9 mouse cellular contexts compared by ENCODE assay signal in the genomic region with DNA sequence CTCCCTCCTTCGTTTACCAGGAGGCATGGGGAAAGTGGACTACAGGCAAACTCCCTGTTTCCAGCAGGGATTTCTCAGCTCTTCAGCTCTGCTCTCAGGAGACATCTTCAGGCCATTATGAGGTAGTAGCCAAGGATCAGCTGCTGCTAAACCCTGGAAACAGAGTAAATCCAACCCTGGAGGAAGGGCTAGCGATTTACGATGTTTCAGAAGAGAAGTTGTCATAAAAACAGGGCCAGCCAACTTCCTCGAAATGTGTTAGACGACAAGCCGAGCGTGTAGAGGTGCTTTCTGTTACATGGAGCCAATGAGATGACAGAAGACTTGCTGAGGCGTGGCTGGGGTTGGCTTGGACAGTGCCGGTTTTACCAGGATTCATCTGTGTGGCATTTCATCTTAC. TPM values are rescaled to one million over a fixed set of nuclear protein-coding genes. Genes with fewer than 3 reads are reported as not detected.
DNase-seq lines count a peak whose midpoint lies in the region; ATAC-seq and TF ChIP-seq lines count a peak whose summit lies in the region.
"Had no signal": no experiment of that assay in that cellular context is flagged by ENCODE, and none has a peak within 500 bp of the region (broad histone marks: within the 10 kb centered on the region; RNA-seq: fewer than 3 reads in every experiment).

No protein-coding gene starts in this region.

- dilution Hi-C loops in CH12.LX (cut with MboI; ENCODE audit: extremely low pct_ligation_motif_present, extremely low pct_unique_long_range_greater_than_20kb, low sequenced_read_pairs) = no loop called here

- H3K27ac ChIP-seq in heart, embryonic 11.5 days (ENCODE audit: low read depth, low read length) = no peak overlapping the region
- H3K27ac ChIP-seq in CH12.LX (ENCODE audit: insufficient read depth, low read depth) = no peak overlapping the region
- no peak overlapping the region for H3K27ac ChIP-seq in intestine, embryonic 15.5 days

- TF ChIP-seq POLR2A in CH12.LX (IDR thresholded peaks at IDR 0.05; ENCODE audit: low read depth, low read length) = peak; percentile 46

- TF ChIP-seq EP300 in CH12.LX (IDR thresholded peaks at IDR 0.05; ENCODE audit: low read length) = no peak

- in situ Hi-C loops in CH12.LX (cut with MboI; ENCODE audit: low pct_ligation_motif_present, low pct_unique_long_range_greater_than_20kb, low sequenced_read_pairs) = no loop called here

- H3K4me3 ChIP-seq in heart, embryonic 11.5 days (ENCODE audit: low read depth, low read length) = no peak overlapping the region
- H3K4me3 ChIP-seq in CH12.LX (replicated peaks in 1 of 3; ENCODE audit: low read depth in 2 of 3, low read length in 2 of 3, poor library complexity in 1 of 3) = peak overlapping the region in 1 of 3 experiments; percentile 27
- no peak overlapping the region for H3K4me3 ChIP-seq in intestine, embryonic 15.5 days (replicated peaks)

- ATAC-seq in heart, embryonic 11.5 days (replicated peaks; ENCODE audit: insufficient number of reproducible peaks, low FRiP score, low TSS enrichment) = no peak
- ATAC-seq in intestine, embryonic 15.5 days = peak; percentile 55; the same call in 1 of the 2 replicates

- TF ChIP-seq RAD21 in CH12.LX (IDR thresholded peaks at IDR 0.05; ENCODE audit: low read depth, low read length) = peak; percentile 42

- no peaks in the 10 kb centered on the region for H3K9me3 ChIP-seq in heart, embryonic 11.5 days (replicated peaks; ENCODE audit: control insufficient read depth, low read length)
- no peaks in the 10 kb centered on the region for H3K9me3 ChIP-seq in CH12.LX (replicated peaks; ENCODE audit: low read length)
- H3K9me3 ChIP-seq in intestine, embryonic 15.5 days = no peaks in the 10 kb centered on the region

- no peak overlapping the region for H3K4me2 ChIP-seq in heart, embryonic 11.5 days
- peak overlapping the region; percentile 66 for H3K4me2 ChIP-seq in CH12.LX (ENCODE audit: insufficient read depth, low read depth, poor library complexity, severe bottlenecking)
- peak overlapping the region; percentile 19 for H3K4me2 ChIP-seq in intestine, embryonic 15.5 days (replicated peaks)

- DNase-seq in heart, adult 11 months = peak; percentile 94
- peak; percentile 79 for DNase-seq in CH12.LX (ENCODE audit: extremely low read depth)
- DNase-seq in lung, postnatal 14 days = peak; percentile 26
- DNase-seq in layer of hippocampus, adult 9-10 months (ENCODE audit: low spot score) = no peak
- no peak for DNase-seq in ovary, postnatal 10 days (ENCODE audit: low spot score)
- DNase-seq in testis, postnatal 14 days (ENCODE audit: low spot score) = no peak
- DNase-seq: thymus, adult 18-20 months had no signal

- H3K36me3 ChIP-seq in heart, embryonic 11.5 days (ENCODE audit: control insufficient read depth, insufficient read depth, low read length) = no peaks in the 10 kb centered on the region
- H3K36me3 ChIP-seq in CH12.LX (replicated peaks in 1 of 2; ENCODE audit: control insufficient read depth in 1 of 2, insufficient read depth in 1 of 2, low read length in 1 of 2) = no peaks in the 10 kb centered on the region
- H3K36me3 ChIP-seq in intestine, embryonic 15.5 days = no peaks in the 10 kb centered on the region

- peaks cover 5% of the 10 kb centered on the region; the same call in 1 of the 2 replicates for H3K27me3 ChIP-seq in heart, embryonic 11.5 days (ENCODE audit: control insufficient read depth, insufficient read depth, low read length)
- no peaks in the 10 kb centered on the region for H3K27me3 ChIP-seq in CH12.LX (replicated peaks)
- no peaks in the 10 kb centered on the region; the same call in 1 of the 2 replicates for H3K27me3 ChIP-seq in intestine, embryonic 15.5 days (replicated peaks)

- no peaks in the 10 kb centered on the region for H3K79me2 ChIP-seq in CH12.LX (replicated peaks; ENCODE audit: control insufficient read depth, extremely low read depth, insufficient read depth, poor library complexity, severe bottlenecking)

- 41% methylated on average over 9 of the region's 9 CpGs for WGBS in heart, embryonic 11.5 days (ENCODE audit: insufficient replicate concordance)
- 34% methylated on average over 9 of the region's 9 CpGs for WGBS in intestine, embryonic 15.5 days

- H3K9ac ChIP-seq in heart, embryonic 11.5 days (ENCODE audit: low read depth, low read length) = no peak overlapping the region
- H3K9ac ChIP-seq in CH12.LX (ENCODE audit: insufficient read depth, low read depth) = peak overlapping the region; percentile 8; the same call in 1 of the 2 replicates
- no peak overlapping the region for H3K9ac ChIP-seq in intestine, embryonic 15.5 days

- peak in 1 of 2 experiments; percentile 45; a peak in 2 of 4 replicates for TF ChIP-seq CTCF in CH12.LX (conservative IDR thresholded peaks at IDR 0.05 in 1 of 2, IDR thresholded peaks at IDR 0.05 in 1 of 2; ENCODE audit: low read depth in 2 of 2, low read length in 2 of 2)

- peaks cover 7% of the 10 kb centered on the region for H3K4me1 ChIP-seq in heart, embryonic 11.5 days (ENCODE audit: control insufficient read depth, insufficient read depth, low read length)
- peaks cover 15 to 32% of the 10 kb centered on the region in 2 experiments for H3K4me1 ChIP-seq in CH12.LX (ENCODE audit: control insufficient read depth in 1 of 2, insufficient read depth in 2 of 2)
- no peaks in the 10 kb centered on the region for H3K4me1 ChIP-seq in intestine, embryonic 15.5 days (replicated peaks)

TF ChIP-seq in CH12.LX, 34 proteins besides CTCF, POLR2A, EP300 and RAD21:
- peak; percentile 42; the same call in 1 of the 2 replicates for TF ChIP-seq MYC (IDR thresholded peaks at IDR 0.05; ENCODE audit: low read depth, low read length)
- no peak for TF ChIP-seq CHD2 (IDR thresholded peaks at IDR 0.05; ENCODE audit: low read length)
- TF ChIP-seq USF1 (IDR thresholded peaks at IDR 0.05; ENCODE audit: low read depth, low read length) = no peak
- 0 out of 2 replicates have a peak, but pooled peaks have one; percentile 38 for TF ChIP-seq TBP (conservative IDR thresholded peaks at IDR 0.05; ENCODE audit: low read depth, low read length)
- peak; percentile 44 for TF ChIP-seq SMC3 (IDR thresholded peaks at IDR 0.05; ENCODE audit: low read depth, low read length)
- TF ChIP-seq ELF1 (IDR thresholded peaks at IDR 0.05; ENCODE audit: low read depth, low read length) = 0 out of 2 replicates have a peak, but pooled peaks have one; percentile 36

RNA-seq across cellular contexts. Expression of a gene that starts 19.7 kb away (rescaled TPM):
- polyA plus RNA-seq in heart, embryonic 11.5 days (2014; fragmentation: Nextera tagmentation; extraction: Ambion mirVana) = 17.1 and 18.7 TPM in 2 replicates
- 20.8 and 23.3 TPM in 2 replicates for total RNA-seq in CH12.LX (2012; rRNA removed)
- total RNA-seq in CH12.LX (2014; rRNA removed) = 29.3 TPM in 2 replicates
- polyA plus RNA-seq in CH12.LX (2012; ENCODE audit: insufficient read length, low read depth) = 20.3 and 20.6 TPM in 2 replicates
- polyA plus RNA-seq in intestine, embryonic 15.5 days (2015; fragmentation: Nextera tagmentation; extraction: Ambion mirVana) = 12.6 and 14.4 TPM in 2 replicates

Comparison
In these comparisons a context has a peak if more than half of its experiments do, and no peak if none do; other contexts are left out.
1. DNase-seq: peak in heart, adult 11 months (single experiment), CH12.LX (single experiment) and lung, postnatal 14 days (single experiment); none in layer of hippocampus, adult 9-10 months (single experiment), ovary, postnatal 10 days (single experiment) and testis, postnatal 14 days (single experiment).